Mouse (Mus musculus) hindbrain, embryonic 16.5 days (tissue): ENCODE measurements around the gene BC048679. TPM values are rescaled to one million over a fixed set of nuclear protein-coding genes. Genes with fewer than 3 reads are reported as not detected.
"Not testable (repeated sequence)": the region's sequence is repeated elsewhere in the genome, so short reads cannot be mapped to it uniquely, and the experiment has no call there.

Experiments used
- ATAC-seq: fragments of 200-750 bp; cut with Nextera tagmentation; 2 replicates; pipeline ENCODE4 v1.8.0; 2017; ENCODE audit warnings: moderate TSS enrichment, moderate library complexity
- H3K27ac ChIP-seq: fragments of 300-500 bp; sonication (generic); 2 replicates; pipeline ENCODE4 v1.5.1; 2014; ENCODE audit warnings: low read depth, mild to moderate bottlenecking, control low read depth, low read length, moderate library complexity
- H3K27me3 ChIP-seq: fragments of 300-500 bp; sonication (generic); replicated peaks from 2 replicates; pipeline ENCODE4 v1.6.1; 2014; ENCODE audit warnings: low read length; ENCODE audit not compliant: control insufficient read depth, insufficient read depth
- H3K36me3 ChIP-seq: fragments of 300-500 bp; sonication (generic); 2 replicates; pipeline ENCODE4 v1.6.1; 2014; ENCODE audit warnings: mild to moderate bottlenecking, low read length, moderate library complexity, mixed read lengths; ENCODE audit not compliant: control insufficient read depth, insufficient read depth
- H3K4me1 ChIP-seq: fragments of 300-500 bp; sonication (generic); 2 replicates; pipeline ENCODE4 v1.6.1; 2014; ENCODE audit warnings: low read depth, low read length; ENCODE audit not compliant: control insufficient read depth, insufficient read depth
- H3K4me2 ChIP-seq: fragments of 300-500 bp; sonication (generic); 2 replicates; pipeline ENCODE4 v1.6.1; 2014; ENCODE audit warnings: mild to moderate bottlenecking, low read length, control low read depth, moderate library complexity
- H3K4me3 ChIP-seq: fragments of 300-500 bp; sonication (generic); 2 replicates; pipeline ENCODE4 v1.5.1; 2014; ENCODE audit warnings: mild to moderate bottlenecking, low read length, control low read depth, moderate library complexity
- H3K9ac ChIP-seq: fragments of 300-500 bp; sonication (generic); 2 replicates; pipeline ENCODE4 v1.6.1; 2014; ENCODE audit warnings: low read depth, mild to moderate bottlenecking, control low read depth, low read length, moderate library complexity
- H3K9me3 ChIP-seq: fragments of 300-500 bp; sonication (generic); 2 replicates; pipeline ENCODE4 v1.6.1; 2014; ENCODE audit warnings: mild to moderate bottlenecking, low read length, moderate library complexity; ENCODE audit not compliant: control insufficient read depth
- WGBS: fragments of 180-500 bp; shearing (Covaris S2); extraction: QIAGEN DNeasy Blood & Tissue Kit; methylation state at CpG from one replicate; pipeline ENCODE4 v1.1.7; 2014; 5-methylcytosine and 5-hydroxymethylcytosine counted together
- polyA plus RNA-seq: library from polyadenylated mRNA; unstranded; fragments of >200 nt; fragmentation: Nextera tagmentation; extraction: Ambion mirVana; gene quantifications from 2 replicates; pipeline ENCODE4 v1.2.1, GENCODE M21; 2015

The BC048679 gene
- polyA plus RNA-seq, 1 experiment from 2014 or later = not detected

DNA sequence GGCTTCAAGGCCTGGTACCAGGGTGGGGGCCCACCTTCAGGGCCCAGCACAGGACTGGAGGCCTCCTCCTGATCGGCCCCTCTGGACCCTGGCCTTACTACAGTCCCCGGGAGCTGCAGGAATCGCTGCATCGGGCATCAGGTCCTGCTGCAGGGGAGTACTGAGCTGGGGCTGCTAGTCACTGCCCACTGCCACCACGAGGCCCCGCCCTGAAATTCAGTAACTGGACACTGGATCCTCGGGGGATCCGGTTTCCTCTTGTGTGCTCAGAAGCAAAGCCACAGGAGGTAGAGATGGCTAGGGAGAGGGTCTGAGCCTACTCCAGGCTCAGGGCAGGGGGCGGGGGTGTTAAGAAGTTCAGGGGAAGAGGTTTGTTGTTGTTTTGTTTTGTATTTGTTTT, 8.4 kb downstream of the BC048679 start:
- ATAC-seq = no peak
- H3K4me1 ChIP-seq = peaks cover 11% of the 10 kb centered on the region
- no peak overlapping the region for H3K9ac ChIP-seq

DNA sequence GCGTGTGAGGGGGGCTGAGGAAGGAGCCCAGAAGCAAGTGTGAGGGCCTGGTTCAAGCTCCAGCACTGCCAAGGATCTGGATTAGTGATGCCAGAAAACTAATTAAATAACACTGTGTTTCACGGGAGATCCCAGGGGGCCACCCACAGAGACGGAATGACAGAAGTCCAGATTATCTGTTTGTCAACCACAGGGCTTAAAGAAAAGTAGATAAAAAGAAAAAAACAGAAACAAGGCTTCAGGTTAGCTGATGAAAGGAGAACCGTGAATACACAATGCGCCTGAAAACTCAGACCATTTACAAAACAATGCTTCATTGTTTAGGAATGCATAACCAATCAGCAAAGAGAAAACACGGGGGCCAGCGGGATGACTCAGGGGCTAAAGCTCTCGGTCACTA, 17.3 kb downstream of the BC048679 start:
- Histone ChIP-seq H3K4me2 (no peak overlapping the region), H3K9me3 (no peaks in the 10 kb centered on the region), H3K27me3 (no peaks in the 10 kb centered on the region), H3K27ac (no peak overlapping the region), H3K4me3 (no peak overlapping the region), H3K9ac (no peak overlapping the region), H3K36me3 (peaks cover 14% of the 10 kb centered on the region; the same call in 1 of the 2 replicates), H3K4me1 (no peaks in the 10 kb centered on the region)
- no peak for ATAC-seq
- WGBS = 4% methylated on average over 8 of the region's 8 CpGs

More for the DNA sequence above, 8.4 kb downstream of the BC048679 start:
- no peak overlapping the region for H3K27ac ChIP-seq
- H3K4me2 ChIP-seq = no peak overlapping the region
- no peaks in the 10 kb centered on the region for H3K9me3 ChIP-seq
- no peaks in the 10 kb centered on the region for H3K36me3 ChIP-seq
- 9% methylated on average over 9 of the region's 9 CpGs for WGBS
- H3K4me3 ChIP-seq = no peak overlapping the region
- H3K27me3 ChIP-seq = no peaks in the 10 kb centered on the region

- no peak overlapping the region for H3K4me3 ChIP-seq
- no peak overlapping the region for H3K4me2 ChIP-seq
- no peak overlapping the region for H3K9ac ChIP-seq
- H3K27ac ChIP-seq = no peak overlapping the region
- no peak for ATAC-seq
- H3K36me3 ChIP-seq = peaks cover 14% of the 10 kb centered on the region; the same call in 1 of the 2 replicates
- H3K4me1 ChIP-seq = no peaks in the 10 kb centered on the region
- H3K9me3 ChIP-seq = no peaks in the 10 kb centered on the region
- 71% methylated on average over 3 of the region's 3 CpGs for WGBS
- H3K27me3 ChIP-seq = no peaks in the 10 kb centered on the region
These were observed 18.5 kb downstream of the BC048679 start for GRCm38 (mm10) chr7:81479531-81480090.

GRCm38 (mm10) chr7:81478261-81478660, 19.8 kb downstream of the BC048679 start:
- H3K9ac ChIP-seq, H3K27me3 ChIP-seq, H3K4me3 ChIP-seq, H3K4me1 ChIP-seq, H3K9me3 ChIP-seq, H3K4me2 ChIP-seq, H3K36me3 ChIP-seq, H3K27ac ChIP-seq: not testable (repeated sequence)
- peak; percentile 55; the same call in 1 of the 2 replicates for ATAC-seq

GRCm38 (mm10) chr7:81476833-81477232, 21.2 kb downstream of the BC048679 start:
- WGBS = 2% methylated on average over 22 of the region's 24 CpGs
- Histone ChIP-seq H3K9me3 (no peaks in the 10 kb centered on the region), H3K36me3 (peaks cover 6% of the 10 kb centered on the region), H3K9ac (peak overlapping the region; percentile 27; the same call in 1 of the 2 replicates), H3K27ac (no peak overlapping the region), H3K4me2 (0 out of 2 replicates have a peak overlapping the region, but pooled peaks have one; percentile 10), H3K27me3 (no peaks in the 10 kb centered on the region), H3K4me1 (no peaks in the 10 kb centered on the region), H3K4me3 (no peak overlapping the region)
- ATAC-seq = peak; percentile 55

DNA sequence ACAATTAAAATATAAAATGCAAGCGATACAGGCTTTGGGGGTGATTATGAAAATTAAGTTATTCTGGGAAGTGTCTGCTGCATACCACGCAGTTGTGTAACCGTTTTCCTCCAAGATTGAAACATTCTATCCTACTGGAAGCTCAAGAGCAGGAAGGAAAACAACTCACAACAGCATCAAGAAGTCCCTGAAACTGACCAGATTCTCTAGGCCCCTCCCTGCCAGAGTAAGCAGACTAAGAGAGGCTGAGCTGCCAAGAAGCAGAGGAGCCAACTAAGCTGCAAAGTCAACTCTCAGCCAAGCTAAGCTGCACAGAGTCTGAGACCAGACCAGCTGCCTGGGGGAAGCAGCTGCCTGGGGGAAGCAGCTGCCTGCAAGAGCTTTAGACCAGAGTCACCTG, 22.9 kb downstream of the BC048679 start:
- H3K4me2 ChIP-seq = no peak overlapping the region
- H3K36me3 ChIP-seq = peaks cover 16% of the 10 kb centered on the region
- H3K4me3 ChIP-seq = no peak overlapping the region
- H3K27me3 ChIP-seq = no peaks in the 10 kb centered on the region
- 83% methylated on average over 3 of the region's 3 CpGs for WGBS
- ATAC-seq = no peak
- no peak overlapping the region for H3K9ac ChIP-seq
- H3K4me1 ChIP-seq = no peaks in the 10 kb centered on the region
- H3K9me3 ChIP-seq = no peaks in the 10 kb centered on the region
- H3K27ac ChIP-seq = no peak overlapping the region

DNA sequence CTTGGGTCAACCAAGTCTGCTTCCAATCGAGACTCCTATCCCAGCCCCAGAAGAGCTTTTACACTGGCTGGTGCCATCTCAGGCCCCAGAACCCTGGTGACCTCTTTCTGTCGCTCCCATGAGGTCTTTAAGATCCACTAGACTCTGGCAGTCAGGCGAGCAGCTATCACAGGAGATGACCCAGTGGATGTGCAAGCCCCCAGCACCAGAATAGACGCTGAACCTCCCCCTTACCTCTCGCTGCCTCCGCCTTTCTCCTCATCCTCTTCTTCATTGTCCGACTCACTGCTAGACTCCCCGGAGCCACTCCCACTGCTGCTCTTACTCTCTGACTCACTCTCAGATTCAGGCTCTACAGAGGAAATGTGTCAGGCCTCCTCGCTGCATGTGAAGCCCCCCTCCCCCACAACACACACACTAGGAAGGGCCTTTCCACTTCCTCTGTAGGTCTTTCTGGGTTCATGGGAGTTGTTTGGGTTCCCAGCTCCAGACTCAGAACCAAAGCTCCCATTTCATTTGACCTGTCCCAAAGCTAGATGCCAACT, 33.1 kb downstream of the BC048679 start:
- H3K4me3 ChIP-seq = no peak overlapping the region
- WGBS = 80% methylated on average over 9 of the region's 9 CpGs

GRCm38 (mm10) chr7:81464116-81464515, 34.0 kb downstream of the BC048679 start:
- Histone ChIP-seq H3K4me1 (no peaks in the 10 kb centered on the region), H3K9ac (no peak overlapping the region), H3K4me2 (no peak overlapping the region), H3K27ac (no peak overlapping the region), H3K27me3 (no peaks in the 10 kb centered on the region), H3K36me3 (peaks cover 18% of the 10 kb centered on the region), H3K9me3 (no peaks in the 10 kb centered on the region), H3K4me3 (no peak overlapping the region)
- no peak for ATAC-seq
- 2% methylated on average over 4 of the region's 4 CpGs for WGBS

More for the DNA sequence above, 33.1 kb downstream of the BC048679 start:
- Histone ChIP-seq H3K27me3 (no peaks in the 10 kb centered on the region), H3K9ac (no peak overlapping the region), H3K4me1 (no peaks in the 10 kb centered on the region), H3K9me3 (no peaks in the 10 kb centered on the region), H3K36me3 (peaks cover 18% of the 10 kb centered on the region), H3K4me2 (no peak overlapping the region), H3K27ac (no peak overlapping the region)
- no peak for ATAC-seq

DNA sequence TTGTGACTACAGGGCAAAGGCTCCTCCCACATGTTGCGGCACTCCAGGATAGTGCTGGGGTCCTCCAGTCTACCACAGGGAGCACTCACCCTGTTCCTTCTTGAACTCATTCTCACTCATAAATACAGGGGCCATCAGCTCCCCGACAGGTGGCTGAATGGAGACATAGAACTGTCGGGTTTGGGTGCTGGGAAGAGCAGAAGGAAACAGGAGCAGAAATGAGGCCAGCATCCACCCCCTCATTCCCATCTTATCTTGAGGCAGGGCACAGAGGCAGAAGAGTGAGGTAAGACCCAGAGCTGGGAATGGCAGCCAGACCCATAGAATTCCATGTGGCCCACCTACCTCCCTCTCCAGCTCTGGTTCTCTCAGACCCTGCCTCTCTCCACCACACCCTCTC, 35.3 kb downstream of the BC048679 start:
- Histone ChIP-seq H3K4me2 (no peak overlapping the region), H3K27ac (no peak overlapping the region), H3K9me3 (no peaks in the 10 kb centered on the region), H3K4me1 (no peaks in the 10 kb centered on the region), H3K27me3 (0 out of 2 replicates have a peak, but pooled peaks cover 2% of the 10 kb centered on the region), H3K36me3 (peaks cover 18% of the 10 kb centered on the region), H3K9ac (no peak overlapping the region), H3K4me3 (no peak overlapping the region)
- no peak for ATAC-seq
- WGBS = 77% methylated on average over 3 of the region's 3 CpGs
